Mouse (Mus musculus): ENCODE data around the gene Fam107b. TPM values are rescaled to one million over a fixed set of nuclear protein-coding genes. Genes with fewer than 3 reads are reported as not detected.
A peak's percentile ranks its signal among the peaks of the same experiment; 100 is the strongest.

Fam107b gene
- polyA plus RNA-seq, 1 experiment from 2014 or later: 34.4 TPM

- H3K27ac ChIP-seq (ENCODE audit: low read length): no peak overlapping the region
- H3K9ac ChIP-seq (ENCODE audit: low read length): no peak overlapping the region
- H3K36me3 ChIP-seq (ENCODE audit: control insufficient read depth, insufficient read depth): no peaks in the 10 kb centered on the region
- no peaks in the 10 kb centered on the region for H3K4me1 ChIP-seq (ENCODE audit: control insufficient read depth, insufficient read depth, low read length)
- no peaks in the 10 kb centered on the region for H3K27me3 ChIP-seq (ENCODE audit: control insufficient read depth, insufficient read depth, low read length)
- no peak overlapping the region for H3K4me2 ChIP-seq (ENCODE audit: low read depth, low read length)
- WGBS: 90% methylated on average over 4 of the region's 4 CpGs
- no peaks in the 10 kb centered on the region for H3K9me3 ChIP-seq (replicated peaks; ENCODE audit: control insufficient read depth, low read length)
- no peak overlapping the region for H3K4me3 ChIP-seq (ENCODE audit: low read length)
- no peak for ATAC-seq (replicated peaks; ENCODE audit: extremely low read depth, insufficient read depth, low FRiP score)
These were observed 138.3 kb downstream of the Fam107b start for GRCm38 (mm10) chr2:3708621-3709020.

- H3K9ac ChIP-seq (ENCODE audit: low read length): no peak overlapping the region
- no peak overlapping the region for H3K27ac ChIP-seq (ENCODE audit: low read length)
- no peaks in the 10 kb centered on the region for H3K9me3 ChIP-seq (replicated peaks; ENCODE audit: control insufficient read depth, low read length)
- no peaks in the 10 kb centered on the region for H3K4me1 ChIP-seq (ENCODE audit: control insufficient read depth, insufficient read depth, low read length)
- no peaks in the 10 kb centered on the region for H3K36me3 ChIP-seq (ENCODE audit: control insufficient read depth, insufficient read depth)
- H3K4me2 ChIP-seq (ENCODE audit: low read depth, low read length): no peak overlapping the region
- H3K27me3 ChIP-seq (ENCODE audit: control insufficient read depth, insufficient read depth, low read length): no peaks in the 10 kb centered on the region
- WGBS: 78% methylated on average over 2 of the region's 2 CpGs
- ATAC-seq (replicated peaks; ENCODE audit: extremely low read depth, insufficient read depth, low FRiP score): no peak
- no peak overlapping the region for H3K4me3 ChIP-seq (ENCODE audit: low read length)
These were observed 139.6 kb downstream of the Fam107b start for GRCm38 (mm10) chr2:3709882-3710281.

- Histone ChIP-seq H3K4me2 (ENCODE audit: low read depth, low read length) (no peak overlapping the region), H3K27me3 (ENCODE audit: control insufficient read depth, insufficient read depth, low read length) (no peaks in the 10 kb centered on the region), H3K4me3 (ENCODE audit: low read length) (no peak overlapping the region), H3K9ac (ENCODE audit: low read length) (no peak overlapping the region), H3K36me3 (ENCODE audit: control insufficient read depth, insufficient read depth) (no peaks in the 10 kb centered on the region), H3K4me1 (ENCODE audit: control insufficient read depth, insufficient read depth, low read length) (no peaks in the 10 kb centered on the region; the same call in 1 of the 2 replicates), H3K9me3 (replicated peaks; ENCODE audit: control insufficient read depth, low read length) (no peaks in the 10 kb centered on the region), H3K27ac (ENCODE audit: low read length) (no peak overlapping the region)
- WGBS: 88% methylated on average over 3 of the region's 3 CpGs
- no peak for ATAC-seq (replicated peaks; ENCODE audit: extremely low read depth, insufficient read depth, low FRiP score)
These were observed 140.2 kb downstream of the Fam107b start for GRCm38 (mm10) chr2:3710521-3710920.

GRCm38 (mm10) chr2:3712369-3713042 lies 142.2 kb downstream of the Fam107b start:
- no peak for ATAC-seq (replicated peaks; ENCODE audit: extremely low read depth, insufficient read depth, low FRiP score)
- no peak overlapping the region for H3K4me3 ChIP-seq (ENCODE audit: low read length)
- WGBS: 53% methylated on average over 3 of the region's 3 CpGs
- H3K27ac ChIP-seq (ENCODE audit: low read length): no peak overlapping the region
- H3K4me1 ChIP-seq (ENCODE audit: control insufficient read depth, insufficient read depth, low read length): peaks cover 12% of the 10 kb centered on the region
- H3K9me3 ChIP-seq (replicated peaks; ENCODE audit: control insufficient read depth, low read length): no peaks in the 10 kb centered on the region
- H3K9ac ChIP-seq (ENCODE audit: low read length): no peak overlapping the region
- H3K36me3 ChIP-seq (ENCODE audit: control insufficient read depth, insufficient read depth): no peaks in the 10 kb centered on the region
- no peaks in the 10 kb centered on the region for H3K27me3 ChIP-seq (ENCODE audit: control insufficient read depth, insufficient read depth, low read length)
- H3K4me2 ChIP-seq (ENCODE audit: low read depth, low read length): peak overlapping the region; percentile 84

- peak; percentile 90 for ATAC-seq (replicated peaks; ENCODE audit: extremely low read depth, insufficient read depth, low FRiP score)
- H3K4me2 ChIP-seq (ENCODE audit: low read depth, low read length): peak overlapping the region; percentile 84
- H3K36me3 ChIP-seq (ENCODE audit: control insufficient read depth, insufficient read depth): no peaks in the 10 kb centered on the region
- under 1% methylated on average over 41 of the region's 41 CpGs for WGBS
- H3K27ac ChIP-seq (ENCODE audit: low read length): peak overlapping the region; percentile 69
- peak overlapping the region; percentile 88 for H3K4me3 ChIP-seq (ENCODE audit: low read length)
- H3K9ac ChIP-seq (ENCODE audit: low read length): peak overlapping the region; percentile 91
- H3K27me3 ChIP-seq (ENCODE audit: control insufficient read depth, insufficient read depth, low read length): no peaks in the 10 kb centered on the region
- H3K9me3 ChIP-seq (replicated peaks; ENCODE audit: control insufficient read depth, low read length): no peaks in the 10 kb centered on the region
- H3K4me1 ChIP-seq (ENCODE audit: control insufficient read depth, insufficient read depth, low read length): peaks cover 17% of the 10 kb centered on the region
These were observed 143.0 kb downstream of the Fam107b start for GRCm38 (mm10) chr2:3713212-3713681.

GRCm38 (mm10) chr2:3713682-3714361 lies 143.5 kb downstream of the Fam107b start:
- H3K4me1 ChIP-seq (ENCODE audit: control insufficient read depth, insufficient read depth, low read length): peaks cover 17% of the 10 kb centered on the region
- H3K4me3 ChIP-seq (ENCODE audit: low read length): peak overlapping the region; percentile 88
- H3K4me2 ChIP-seq (ENCODE audit: low read depth, low read length): peak overlapping the region; percentile 84
- H3K27ac ChIP-seq (ENCODE audit: low read length): peak overlapping the region; percentile 69
- no peaks in the 10 kb centered on the region for H3K36me3 ChIP-seq (ENCODE audit: control insufficient read depth, insufficient read depth)
- H3K9me3 ChIP-seq (replicated peaks; ENCODE audit: control insufficient read depth, low read length): no peaks in the 10 kb centered on the region
- WGBS: 1% methylated on average over 37 of the region's 38 CpGs
- peak; percentile 63 for ATAC-seq (replicated peaks; ENCODE audit: extremely low read depth, insufficient read depth, low FRiP score)
- H3K9ac ChIP-seq (ENCODE audit: low read length): peak overlapping the region; percentile 91
- no peaks in the 10 kb centered on the region for H3K27me3 ChIP-seq (ENCODE audit: control insufficient read depth, insufficient read depth, low read length)

- H3K9ac ChIP-seq (ENCODE audit: low read length): peak overlapping the region; percentile 91
- WGBS: 37% methylated on average over 1 of the region's 1 CpGs
- peak overlapping the region; percentile 84 for H3K4me2 ChIP-seq (ENCODE audit: low read depth, low read length)
- H3K4me3 ChIP-seq (ENCODE audit: low read length): peak overlapping the region; percentile 88
- ATAC-seq (replicated peaks; ENCODE audit: extremely low read depth, insufficient read depth, low FRiP score): no peak
- peaks cover 17% of the 10 kb centered on the region for H3K4me1 ChIP-seq (ENCODE audit: control insufficient read depth, insufficient read depth, low read length)
- no peak overlapping the region for H3K27ac ChIP-seq (ENCODE audit: low read length)
- H3K36me3 ChIP-seq (ENCODE audit: control insufficient read depth, insufficient read depth): no peaks in the 10 kb centered on the region
- H3K9me3 ChIP-seq (replicated peaks; ENCODE audit: control insufficient read depth, low read length): no peaks in the 10 kb centered on the region
- H3K27me3 ChIP-seq (ENCODE audit: control insufficient read depth, insufficient read depth, low read length): no peaks in the 10 kb centered on the region
These were observed 144.2 kb downstream of the Fam107b start for GRCm38 (mm10) chr2:3714511-3714910.

GRCm38 (mm10) chr2:3715424-3715823 lies 145.1 kb downstream of the Fam107b start:
- H3K4me2 ChIP-seq (ENCODE audit: low read depth, low read length): peak overlapping the region; percentile 43
- peak overlapping the region; percentile 30 for H3K9ac ChIP-seq (ENCODE audit: low read length)
- no peak for ATAC-seq (replicated peaks; ENCODE audit: extremely low read depth, insufficient read depth, low FRiP score)
- no peaks in the 10 kb centered on the region for H3K9me3 ChIP-seq (replicated peaks; ENCODE audit: control insufficient read depth, low read length)
- H3K27ac ChIP-seq (ENCODE audit: low read length): no peak overlapping the region
- H3K4me1 ChIP-seq (ENCODE audit: control insufficient read depth, insufficient read depth, low read length): peaks cover 17% of the 10 kb centered on the region
- peak overlapping the region; percentile 29 for H3K4me3 ChIP-seq (ENCODE audit: low read length)
- no peaks in the 10 kb centered on the region for H3K36me3 ChIP-seq (ENCODE audit: control insufficient read depth, insufficient read depth)
- H3K27me3 ChIP-seq (ENCODE audit: control insufficient read depth, insufficient read depth, low read length): no peaks in the 10 kb centered on the region
- 44% methylated on average over 3 of the region's 3 CpGs for WGBS

- peak overlapping the region; percentile 8 for H3K4me2 ChIP-seq (ENCODE audit: low read depth, low read length)
- 50% methylated on average over 5 of the region's 5 CpGs for WGBS
- H3K4me1 ChIP-seq (ENCODE audit: control insufficient read depth, insufficient read depth, low read length): peaks cover 21% of the 10 kb centered on the region
- ATAC-seq (replicated peaks; ENCODE audit: extremely low read depth, insufficient read depth, low FRiP score): no peak
- no peaks in the 10 kb centered on the region for H3K27me3 ChIP-seq (ENCODE audit: control insufficient read depth, insufficient read depth, low read length)
- H3K27ac ChIP-seq (ENCODE audit: low read length): peak overlapping the region; percentile 25; the same call in 1 of the 2 replicates
- no peaks in the 10 kb centered on the region for H3K9me3 ChIP-seq (replicated peaks; ENCODE audit: control insufficient read depth, low read length)
- no peak overlapping the region for H3K9ac ChIP-seq (ENCODE audit: low read length)
- no peaks in the 10 kb centered on the region for H3K36me3 ChIP-seq (ENCODE audit: control insufficient read depth, insufficient read depth)
- no peak overlapping the region for H3K4me3 ChIP-seq (ENCODE audit: low read length)
These were observed 147.0 kb downstream of the Fam107b start for GRCm38 (mm10) chr2:3717268-3717667.
